Mouse (Mus musculus): ENCODE measurements around the gene Cdkn2c. TPM values are rescaled to one million over a fixed set of nuclear protein-coding genes. Genes with fewer than 3 reads are reported as not detected.

Cdkn2c gene
- 5.8 and 5.9 TPM in 2 replicates for polyA plus RNA-seq (2021; fragmentation: Nextera tagmentation)
- long read RNA-seq, experiment 1, partial matches to known transcripts, result 0 of 6 reads
- long read RNA-seq, experiment 1, other reads (novel, unspliced or antisense), result 2 of 6 reads
- long read RNA-seq, experiment 2, transcript Cdkn2c-201 (2 exons, 1,106 nt), result major isoform, 9 of 11 reads
- long read RNA-seq, experiment 2, partial matches to known transcripts, result 1 of 11 reads
- long read RNA-seq, experiment 2, other reads (novel, unspliced or antisense), result 0 of 11 reads

DNA sequence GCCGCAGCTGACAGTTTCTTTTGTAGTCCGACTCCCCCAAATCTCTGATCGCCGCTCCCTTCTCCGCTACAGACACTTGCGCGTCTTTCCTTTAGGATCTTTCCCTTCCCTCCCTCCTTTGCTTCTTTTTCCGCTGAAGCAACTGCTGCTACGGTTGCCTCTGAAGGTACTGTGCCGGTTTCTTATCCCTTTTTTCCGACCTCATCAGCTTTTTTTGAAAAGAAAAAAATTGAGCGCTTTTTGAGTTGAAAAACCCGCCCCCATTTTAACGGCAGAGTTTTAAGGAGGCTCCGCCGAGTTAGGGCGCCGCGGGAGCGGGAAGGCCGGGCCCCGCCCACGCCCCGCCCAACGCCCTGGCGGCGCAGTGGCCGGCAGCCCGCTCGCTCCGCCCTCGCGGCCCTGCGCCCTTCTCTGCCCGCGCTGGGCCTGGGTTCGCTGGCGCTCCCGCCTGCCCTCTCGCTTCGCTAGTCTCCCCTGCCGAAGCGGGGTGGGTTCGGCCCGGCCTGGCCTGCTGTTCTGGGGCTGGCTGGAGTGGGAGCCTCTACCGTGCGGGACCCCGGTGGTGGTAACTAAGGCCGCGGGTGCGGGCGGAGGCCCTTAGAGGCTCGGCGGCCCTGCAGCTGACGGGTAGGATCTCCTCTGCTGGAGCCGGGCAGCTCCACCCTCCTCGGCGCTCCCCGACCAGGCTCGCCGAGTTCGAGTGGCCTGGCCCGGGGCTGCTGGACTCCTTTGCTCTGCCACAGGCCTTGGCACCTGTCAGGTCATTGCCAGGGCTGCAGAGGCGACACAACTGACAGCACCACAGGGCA lies at the start of gene Cdkn2c:
Gene Cdkn2c (minus strand): TSS at position 729 of the 809 bp plus-strand sequence.

DNA sequence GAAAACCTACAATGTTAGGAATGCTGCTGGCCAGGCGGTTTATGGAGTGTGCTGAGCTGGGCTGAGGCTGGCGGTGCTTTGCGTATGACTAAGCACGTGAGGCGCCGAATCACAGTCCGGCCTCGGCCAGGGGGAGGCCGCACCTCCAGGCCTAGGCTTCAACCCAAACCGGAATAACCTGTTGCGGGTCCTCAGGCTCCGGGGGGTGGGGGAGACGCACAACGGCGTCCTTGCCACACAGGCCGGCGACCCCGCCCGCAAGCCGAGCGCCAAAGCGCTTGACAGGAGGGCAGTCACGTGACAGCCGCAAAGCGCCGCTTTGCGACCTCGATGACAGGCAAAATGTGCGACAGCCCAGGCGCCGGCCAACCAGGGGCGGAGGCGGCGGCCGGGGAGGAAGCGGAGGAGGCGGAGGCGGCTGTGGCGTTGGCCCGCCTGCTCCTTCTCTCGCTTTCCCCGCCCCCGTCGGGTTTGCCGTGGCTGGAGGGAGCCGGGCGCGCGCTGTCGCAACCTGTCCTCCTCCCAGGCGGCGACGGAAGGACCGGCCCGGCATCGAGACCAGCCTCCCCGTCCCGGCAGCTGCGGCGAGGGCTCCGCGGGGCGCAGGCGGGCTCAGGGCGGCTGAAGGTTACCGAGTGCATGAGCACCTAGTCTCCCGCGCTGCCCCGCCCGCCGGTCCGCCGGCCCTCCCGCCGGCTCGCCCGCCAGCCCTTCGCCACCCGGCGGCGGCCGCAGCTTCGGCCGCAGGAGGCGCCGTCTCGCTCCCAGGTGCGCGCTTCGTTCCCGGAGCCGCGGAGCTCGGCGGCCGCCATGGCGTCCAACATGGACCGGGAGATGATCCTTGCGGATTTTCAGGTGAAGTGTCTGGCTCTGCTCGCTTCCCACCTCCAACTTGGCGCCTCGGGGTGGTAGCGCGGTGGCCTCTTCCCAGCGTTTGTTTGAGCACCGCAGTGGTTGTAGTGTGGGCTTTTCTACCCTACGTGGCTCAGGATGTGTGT lies 9.5 kb upstream of the Cdkn2c start, which contains the start of gene Faf1:
Gene Faf1 (plus strand): TSS at position 371 of the 998 bp plus-strand sequence.

Other genes with a start within 250 kb of the Cdkn2c start
- gene Rnf11, start 182.5 kb downstream of the Cdkn2c start, polyA plus RNA-seq (2021; fragmentation: Nextera tagmentation), result 20.2 and 126 TPM in 2 replicates
- not detected in 2 replicates for gene 4930522H14Rik, start 135.9 kb downstream of the Cdkn2c start, polyA plus RNA-seq (2021; fragmentation: Nextera tagmentation)
- 4.7 and 15.1 TPM in 2 replicates for gene Faf1, start 9.4 kb upstream of the Cdkn2c start, polyA plus RNA-seq (2021; fragmentation: Nextera tagmentation)